Mouse (Mus musculus): ENCODE measurements at regions not wholly inside any gene's neighbourhood (a gene's known extent, or its start where the extent isn't known, plus 50 kb on each side); places are given as distances from the start of the nearest gene placed in this dataset.

- CTCF ChIA-PET, result no interaction called here
These were observed 351.3 kb downstream of the Nuak1 start for GRCm38 (mm10) chr10:84088799-84089778.

- CTCF ChIA-PET, result no interaction called here
These were observed 346.5 kb downstream of the Nuak1 start for GRCm38 (mm10) chr10:84093919-84094318.

- CTCF ChIA-PET, result no interaction called here
These were observed 343.2 kb downstream of the Nuak1 start for GRCm38 (mm10) chr10:84097196-84097595.

GRCm38 (mm10) chr10:84103985-84104384, 336.4 kb downstream of the Nuak1 start:
- CTCF ChIA-PET, result no interaction called here

- CTCF ChIA-PET, result no interaction called here
These were observed 335.8 kb downstream of the Nuak1 start for GRCm38 (mm10) chr10:84104556-84104955.

GRCm38 (mm10) chr10:84109680-84110371, 330.6 kb downstream of the Nuak1 start:
- CTCF ChIA-PET, result no interaction called here

- CTCF ChIA-PET, result no interaction called here
These were observed 329.9 kb downstream of the Nuak1 start for GRCm38 (mm10) chr10:84110372-84110985.

- CTCF ChIA-PET, result interaction anchor here (0.6 kb wide), 1 partner anchor 78 kb away, joined by 5 read pairs; no protein-coding TSS in a partner anchor
These were observed 328.9 kb downstream of the Nuak1 start for GRCm38 (mm10) chr10:84111502-84111901.

- CTCF ChIA-PET, result interaction anchor here (0.6 kb wide), 2 partner anchors 79 to 122 kb away, joined by 5 to 7 read pairs; no protein-coding TSS in a partner anchor
These were observed 328.5 kb downstream of the Nuak1 start for GRCm38 (mm10) chr10:84111909-84112308.

GRCm38 (mm10) chr10:84119952-84120550, 320.3 kb downstream of the Nuak1 start:
- CTCF ChIA-PET, result interaction anchor here (0.7 kb wide), 1 partner anchor 327 kb away, joined by 3 read pairs; no protein-coding TSS in a partner anchor

GRCm38 (mm10) chr10:84137019-84137658, 303.3 kb downstream of the Nuak1 start:
- CTCF ChIA-PET, result no interaction called here

GRCm38 (mm10) chr10:84142741-84143454, 297.5 kb downstream of the Nuak1 start:
- CTCF ChIA-PET, result no interaction called here

GRCm38 (mm10) chr10:84143674-84144343, 296.6 kb downstream of the Nuak1 start:
- CTCF ChIA-PET, result interaction anchor here (0.6 kb wide), 1 partner anchor 312 kb away, joined by 3 read pairs; no protein-coding TSS in a partner anchor

GRCm38 (mm10) chr10:84144344-84144687, 296.1 kb downstream of the Nuak1 start:
- CTCF ChIA-PET, result no interaction called here

- CTCF ChIA-PET, result interaction anchor here (0.7 kb wide), 1 partner anchor 899 kb away, joined by 6 read pairs; no protein-coding TSS in a partner anchor
These were observed 293.0 kb downstream of the Nuak1 start for GRCm38 (mm10) chr10:84147305-84147984.

GRCm38 (mm10) chr10:84163752-84164151, 276.6 kb downstream of the Nuak1 start:
- CTCF ChIA-PET, result interaction anchor here (0.6 kb wide), 1 partner anchor 201 kb away, joined by 3 read pairs; no protein-coding TSS in a partner anchor

GRCm38 (mm10) chr10:84165832-84166567, 274.4 kb downstream of the Nuak1 start:
- CTCF ChIA-PET, result interaction anchor here (0.6 kb wide), 1 partner anchor 118 kb away, joined by 3 read pairs; no protein-coding TSS in a partner anchor

GRCm38 (mm10) chr10:84166568-84166905, 273.9 kb downstream of the Nuak1 start:
- CTCF ChIA-PET, result interaction anchor here (0.6 kb wide), 1 partner anchor 119 kb away, joined by 3 read pairs; no protein-coding TSS in a partner anchor

All from spleen, embryonic (tissue).